Mouse (Mus musculus): Measurements from ENCODE around the gene Pld3. TPM values are rescaled to one million over a fixed set of nuclear protein-coding genes. Genes with fewer than 3 reads are reported as not detected.

Gene Pld3
- polyA plus RNA-seq, 1 experiment from 2014 or later: 139 TPM

DNA sequence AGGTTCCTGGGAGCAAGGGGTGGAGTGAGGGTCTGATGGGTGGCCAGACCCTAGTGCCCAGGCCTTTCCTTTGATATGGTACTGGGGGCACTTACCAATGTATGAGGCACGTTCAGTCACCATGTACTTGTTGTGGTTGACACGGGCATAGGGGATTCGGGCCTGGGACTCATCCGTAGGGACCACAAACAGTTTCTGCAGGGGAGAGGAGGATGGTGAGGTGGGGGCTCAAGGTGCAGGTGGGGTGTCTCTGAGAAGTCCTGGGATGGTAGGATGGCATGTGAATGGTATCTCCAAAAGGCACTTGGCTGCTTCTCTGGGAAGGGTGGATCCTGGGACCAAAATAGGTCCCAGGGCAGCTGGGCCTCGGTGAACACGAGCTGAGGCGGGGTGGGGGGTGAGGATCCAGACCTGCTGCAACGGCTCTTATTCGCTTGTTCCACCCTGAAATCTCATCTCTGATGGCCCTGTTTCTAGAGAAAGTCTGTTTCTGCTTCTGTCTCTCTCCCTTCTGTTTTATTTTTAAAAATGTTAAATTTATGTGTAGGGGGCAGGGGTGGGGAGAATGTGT lies 20.5 kb downstream of the Pld3 start:
- H3K27ac ChIP-seq (ENCODE audit: low read length): no peak overlapping the region
- peaks cover 16% of the 10 kb centered on the region for H3K36me3 ChIP-seq (ENCODE audit: control insufficient read depth, insufficient read depth)

DNA sequence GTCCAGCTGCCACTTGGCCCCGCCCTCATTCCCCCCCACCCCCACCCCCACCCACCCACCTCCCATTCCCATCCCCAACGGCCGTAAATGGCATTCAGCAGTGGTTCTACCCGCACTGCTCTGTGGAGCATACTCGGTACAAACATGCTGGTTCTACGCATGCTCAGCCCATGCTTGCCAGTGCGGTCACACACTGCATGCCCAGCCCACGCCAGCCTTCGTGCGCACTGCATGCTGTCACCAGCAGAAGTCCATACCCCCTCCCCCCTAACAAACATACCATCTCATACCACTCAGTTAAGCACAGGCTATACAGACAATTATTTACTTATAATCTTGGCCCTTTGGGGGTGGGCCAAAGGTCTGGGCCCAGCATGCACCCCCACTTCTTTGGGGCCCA lies 21.3 kb downstream of the Pld3 start:
- H3K4me3 ChIP-seq (replicated peaks; ENCODE audit: low read length): no peak overlapping the region
- 89% methylated on average over 10 of the region's 10 CpGs for WGBS
- no peaks in the 10 kb centered on the region for H3K9me3 ChIP-seq (ENCODE audit: control insufficient read depth, low read length)
- no peaks in the 10 kb centered on the region for H3K27me3 ChIP-seq (replicated peaks; ENCODE audit: control insufficient read depth, insufficient read depth, low read length)
- no peak overlapping the region for H3K9ac ChIP-seq (replicated peaks; ENCODE audit: low read depth, low read length)
- H3K27ac ChIP-seq (ENCODE audit: low read length): no peak overlapping the region
- no peak overlapping the region for H3K4me2 ChIP-seq (ENCODE audit: low read length)
- H3K4me1 ChIP-seq (replicated peaks; ENCODE audit: control insufficient read depth, insufficient read depth, low read length): no peaks in the 10 kb centered on the region
- no peak for ATAC-seq
- peaks cover 14% of the 10 kb centered on the region for H3K36me3 ChIP-seq (ENCODE audit: control insufficient read depth, insufficient read depth)

More for the DNA sequence above, 20.5 kb downstream of the Pld3 start:
- 93% methylated on average over 9 of the region's 9 CpGs for WGBS
- Histone ChIP-seq H3K4me1 (replicated peaks; ENCODE audit: control insufficient read depth, insufficient read depth, low read length) (no peaks in the 10 kb centered on the region), H3K9me3 (ENCODE audit: control insufficient read depth, low read length) (no peaks in the 10 kb centered on the region), H3K4me2 (ENCODE audit: low read length) (no peak overlapping the region), H3K9ac (replicated peaks; ENCODE audit: low read depth, low read length) (no peak overlapping the region), H3K27me3 (replicated peaks; ENCODE audit: control insufficient read depth, insufficient read depth, low read length) (no peaks in the 10 kb centered on the region), H3K4me3 (replicated peaks; ENCODE audit: low read length) (no peak overlapping the region)
- no peak for ATAC-seq

DNA sequence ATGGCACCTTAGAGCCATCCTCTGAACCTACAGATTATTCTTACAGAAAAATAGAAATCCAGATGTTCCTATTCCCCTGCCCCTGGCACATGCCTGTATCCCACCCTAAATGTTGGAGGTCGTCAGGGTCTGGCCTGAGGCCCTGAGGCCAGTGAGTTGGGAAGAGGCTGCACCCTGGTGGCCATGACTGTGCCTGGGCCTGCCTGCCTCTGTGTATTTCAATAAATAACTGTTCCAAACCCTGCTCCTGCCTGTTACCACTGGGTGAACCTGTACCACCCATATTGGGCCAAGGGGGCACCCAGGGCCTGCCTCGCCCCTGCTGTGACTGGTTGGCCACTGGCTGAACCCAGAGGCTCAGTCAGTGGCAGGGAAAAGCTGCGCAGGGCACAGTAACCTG lies 22.1 kb downstream of the Pld3 start:
- no peak overlapping the region for H3K9ac ChIP-seq (replicated peaks; ENCODE audit: low read depth, low read length)
- no peaks in the 10 kb centered on the region for H3K27me3 ChIP-seq (replicated peaks; ENCODE audit: control insufficient read depth, insufficient read depth, low read length)
- peaks cover 14% of the 10 kb centered on the region for H3K36me3 ChIP-seq (ENCODE audit: control insufficient read depth, insufficient read depth)
- H3K27ac ChIP-seq (ENCODE audit: low read length): no peak overlapping the region
- H3K9me3 ChIP-seq (ENCODE audit: control insufficient read depth, low read length): no peaks in the 10 kb centered on the region
- ATAC-seq: no peak
- WGBS: 74% methylated on average over 3 of the region's 3 CpGs
- H3K4me2 ChIP-seq (ENCODE audit: low read length): no peak overlapping the region
- H3K4me3 ChIP-seq (replicated peaks; ENCODE audit: low read length): no peak overlapping the region
- peaks cover 3% of the 10 kb centered on the region for H3K4me1 ChIP-seq (replicated peaks; ENCODE audit: control insufficient read depth, insufficient read depth, low read length)

DNA sequence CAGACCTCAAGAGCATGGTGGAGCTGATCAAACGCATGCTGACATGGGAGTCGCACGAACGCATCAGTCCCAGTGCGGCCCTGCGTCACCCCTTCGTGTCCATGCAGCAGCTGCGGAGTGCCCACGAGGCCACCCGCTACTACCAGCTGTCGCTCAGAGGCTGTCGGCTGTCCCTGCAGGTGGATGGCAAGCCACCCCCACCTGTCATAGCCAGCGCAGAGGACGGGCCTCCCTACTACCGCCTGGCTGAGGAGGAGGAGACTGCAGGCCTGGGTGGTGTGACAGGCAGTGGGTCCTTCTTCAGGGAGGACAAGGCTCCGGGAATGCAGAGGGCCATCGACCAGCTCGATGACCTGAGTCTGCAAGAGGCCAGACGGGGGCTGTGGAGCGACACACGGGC lies 23.9 kb downstream of the Pld3 start:
- Histone ChIP-seq H3K9me3 (ENCODE audit: control insufficient read depth, low read length) (no peaks in the 10 kb centered on the region), H3K27ac (ENCODE audit: low read length) (no peak overlapping the region), H3K27me3 (replicated peaks; ENCODE audit: control insufficient read depth, insufficient read depth, low read length) (no peaks in the 10 kb centered on the region), H3K36me3 (ENCODE audit: control insufficient read depth, insufficient read depth) (peaks cover 12% of the 10 kb centered on the region), H3K9ac (replicated peaks; ENCODE audit: low read depth, low read length) (no peak overlapping the region), H3K4me2 (ENCODE audit: low read length) (no peak overlapping the region), H3K4me1 (replicated peaks; ENCODE audit: control insufficient read depth, insufficient read depth, low read length) (peaks cover 3% of the 10 kb centered on the region), H3K4me3 (replicated peaks; ENCODE audit: low read length) (no peak overlapping the region)
- no peak for ATAC-seq
- WGBS: 83% methylated on average over 21 of the region's 21 CpGs

DNA sequence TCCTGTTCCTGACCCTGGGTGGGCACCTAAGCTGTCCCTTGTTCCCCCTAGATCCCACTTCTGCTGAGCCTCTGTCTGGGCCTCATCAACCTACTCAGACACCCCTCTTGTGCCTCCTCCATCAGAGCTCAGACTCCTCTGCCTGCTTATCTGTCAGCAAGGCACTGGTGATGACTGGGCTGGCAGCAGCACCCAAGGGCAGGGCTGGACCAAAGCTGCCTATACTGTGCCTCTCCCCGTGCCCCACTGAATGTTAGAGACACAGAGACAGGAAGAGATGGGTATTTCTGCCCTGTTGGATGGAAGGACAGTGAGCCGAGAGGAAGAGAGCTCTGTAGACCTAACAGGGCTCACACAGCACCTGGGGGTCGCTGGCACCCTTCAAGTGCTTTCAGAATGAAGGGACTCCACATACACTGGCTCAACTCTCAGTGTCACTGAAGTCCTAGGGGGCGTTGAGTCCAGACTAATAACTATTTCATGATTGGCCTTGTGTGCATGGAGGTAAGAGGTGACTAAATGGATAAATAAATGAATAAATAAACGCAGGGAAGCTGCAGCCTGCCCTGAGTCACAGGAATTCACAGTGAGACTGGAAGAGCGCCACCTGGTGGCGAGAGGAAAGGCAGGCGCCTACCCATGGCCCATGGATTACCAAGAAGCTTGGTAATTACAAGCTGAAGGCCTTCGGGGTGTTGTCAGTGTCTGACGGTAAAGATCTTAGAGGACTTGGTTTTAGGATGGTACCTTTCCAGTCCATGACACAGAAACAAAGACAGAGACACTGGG lies 26.8 kb downstream of the Pld3 start:
- H3K9ac ChIP-seq (replicated peaks; ENCODE audit: low read depth, low read length): no peak overlapping the region

DNA sequence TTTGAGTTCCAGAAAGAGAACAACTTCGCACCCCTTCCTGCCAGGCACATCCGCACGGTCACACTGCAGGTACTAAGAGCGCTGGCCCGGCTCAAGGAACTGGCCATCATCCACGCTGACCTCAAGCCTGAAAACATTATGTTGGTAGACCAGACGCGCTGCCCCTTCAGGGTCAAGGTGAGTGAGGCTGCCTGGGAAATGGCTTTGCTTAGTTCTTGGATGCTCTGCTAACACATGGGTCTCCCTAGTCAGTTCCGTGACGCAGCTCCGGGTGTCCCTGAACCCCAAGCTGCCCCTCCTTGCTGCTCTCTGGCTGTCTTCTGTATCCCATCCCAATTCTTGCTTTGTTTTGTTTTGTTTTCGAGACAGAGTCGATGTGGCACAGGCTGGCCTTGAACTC lies 29.2 kb downstream of the Pld3 start:
- no peak for ATAC-seq
- no peaks in the 10 kb centered on the region for H3K9me3 ChIP-seq (ENCODE audit: control insufficient read depth, low read length)
- H3K4me1 ChIP-seq (replicated peaks; ENCODE audit: control insufficient read depth, insufficient read depth, low read length): peaks cover 3% of the 10 kb centered on the region
- H3K9ac ChIP-seq (replicated peaks; ENCODE audit: low read depth, low read length): no peak overlapping the region
- H3K4me2 ChIP-seq (ENCODE audit: low read length): no peak overlapping the region
- no peak overlapping the region for H3K27ac ChIP-seq (ENCODE audit: low read length)
- no peak overlapping the region for H3K4me3 ChIP-seq (replicated peaks; ENCODE audit: low read length)
- H3K36me3 ChIP-seq (ENCODE audit: control insufficient read depth, insufficient read depth): no peaks in the 10 kb centered on the region
- WGBS: 95% methylated on average over 13 of the region's 13 CpGs
- no peaks in the 10 kb centered on the region for H3K27me3 ChIP-seq (replicated peaks; ENCODE audit: control insufficient read depth, insufficient read depth, low read length)

More for the DNA sequence above, 26.8 kb downstream of the Pld3 start:
- Histone ChIP-seq H3K4me1 (replicated peaks; ENCODE audit: control insufficient read depth, insufficient read depth, low read length) (peaks cover 3% of the 10 kb centered on the region), H3K9me3 (ENCODE audit: control insufficient read depth, low read length) (no peaks in the 10 kb centered on the region), H3K27ac (ENCODE audit: low read length) (no peak overlapping the region), H3K27me3 (replicated peaks; ENCODE audit: control insufficient read depth, insufficient read depth, low read length) (no peaks in the 10 kb centered on the region), H3K4me2 (ENCODE audit: low read length) (no peak overlapping the region), H3K4me3 (replicated peaks; ENCODE audit: low read length) (no peak overlapping the region), H3K36me3 (ENCODE audit: control insufficient read depth, insufficient read depth) (peaks cover 2% of the 10 kb centered on the region; the same call in 1 of the 2 replicates)
- WGBS: 27% methylated on average over 10 of the region's 10 CpGs
- peak; percentile 85 for ATAC-seq

DNA sequence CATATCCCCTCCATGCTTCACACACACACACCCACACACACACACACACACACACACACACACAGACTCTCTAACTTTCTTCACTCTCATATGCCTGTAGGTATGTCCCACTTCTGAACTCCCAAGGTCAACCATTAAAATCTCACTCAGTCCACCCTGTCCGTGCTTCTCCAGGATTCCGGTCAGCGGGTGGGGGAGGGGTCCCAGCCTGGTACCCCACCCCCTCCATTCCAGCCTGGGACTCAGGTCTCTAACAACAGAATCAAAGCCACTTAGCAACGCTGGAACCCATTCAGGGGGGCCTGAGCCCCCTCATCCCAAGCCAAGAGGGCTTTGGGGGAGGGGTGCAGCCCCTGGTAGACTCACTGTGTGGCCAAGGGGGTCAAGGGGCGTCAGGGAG lies 30.1 kb downstream of the Pld3 start, which contains the start of gene Hipk4:
Gene Hipk4, plus strand, starts transcription at position 301 of the 400 bp plus-strand sequence.
- H3K4me1 ChIP-seq (replicated peaks; ENCODE audit: control insufficient read depth, insufficient read depth, low read length): peaks cover 3% of the 10 kb centered on the region
- ATAC-seq: no peak
- no peak within 1 kb of the TSS for H3K9ac ChIP-seq (replicated peaks; ENCODE audit: low read depth, low read length)
- H3K4me2 ChIP-seq (ENCODE audit: low read length): no peak within 1 kb of the TSS
- no peaks in the 10 kb centered on the region for H3K9me3 ChIP-seq (ENCODE audit: control insufficient read depth, low read length)
- WGBS: 52% methylated on average over 5 of the region's 5 CpGs
- H3K4me3 ChIP-seq (replicated peaks; ENCODE audit: low read length): no peak within 1 kb of the TSS
- no peaks in the 10 kb centered on the region for H3K27me3 ChIP-seq (replicated peaks; ENCODE audit: control insufficient read depth, insufficient read depth, low read length)
- H3K36me3 ChIP-seq (ENCODE audit: control insufficient read depth, insufficient read depth): no peaks in the 10 kb centered on the region
- no peak within 1 kb of the TSS for H3K27ac ChIP-seq (ENCODE audit: low read length)

DNA sequence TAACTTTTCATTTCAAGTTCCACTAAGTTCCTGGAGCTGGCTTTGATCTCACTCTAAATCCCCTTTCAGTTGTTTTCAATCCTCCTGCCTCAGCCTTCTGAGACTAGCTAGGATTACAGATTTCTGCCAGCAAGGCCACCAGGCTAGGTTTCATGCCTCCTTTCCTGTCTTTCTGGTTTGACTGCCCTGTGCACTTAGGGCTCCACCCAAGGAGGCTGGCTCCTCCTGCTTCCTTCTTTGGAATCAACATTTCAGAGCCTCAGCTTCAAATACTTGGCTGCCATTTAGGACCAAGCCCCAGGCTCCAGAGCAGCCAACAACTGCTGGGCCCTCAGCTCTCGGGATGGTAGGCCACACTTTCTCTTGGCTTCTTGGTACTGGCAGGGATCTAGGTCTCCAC lies 32.4 kb downstream of the Pld3 start:
- H3K27ac ChIP-seq (ENCODE audit: low read length): no peak overlapping the region
- H3K4me3 ChIP-seq (replicated peaks; ENCODE audit: low read length): no peak overlapping the region
- no peaks in the 10 kb centered on the region for H3K9me3 ChIP-seq (ENCODE audit: control insufficient read depth, low read length)
- no peak overlapping the region for H3K9ac ChIP-seq (replicated peaks; ENCODE audit: low read depth, low read length)
- no peaks in the 10 kb centered on the region for H3K27me3 ChIP-seq (replicated peaks; ENCODE audit: control insufficient read depth, insufficient read depth, low read length)
- no peaks in the 10 kb centered on the region for H3K36me3 ChIP-seq (ENCODE audit: control insufficient read depth, insufficient read depth)
- no peak overlapping the region for H3K4me2 ChIP-seq (ENCODE audit: low read length)
- no peaks in the 10 kb centered on the region for H3K4me1 ChIP-seq (replicated peaks; ENCODE audit: control insufficient read depth, insufficient read depth, low read length)
- ATAC-seq: no peak
- WGBS: 86% methylated on average over 1 of the region's 1 CpGs

DNA sequence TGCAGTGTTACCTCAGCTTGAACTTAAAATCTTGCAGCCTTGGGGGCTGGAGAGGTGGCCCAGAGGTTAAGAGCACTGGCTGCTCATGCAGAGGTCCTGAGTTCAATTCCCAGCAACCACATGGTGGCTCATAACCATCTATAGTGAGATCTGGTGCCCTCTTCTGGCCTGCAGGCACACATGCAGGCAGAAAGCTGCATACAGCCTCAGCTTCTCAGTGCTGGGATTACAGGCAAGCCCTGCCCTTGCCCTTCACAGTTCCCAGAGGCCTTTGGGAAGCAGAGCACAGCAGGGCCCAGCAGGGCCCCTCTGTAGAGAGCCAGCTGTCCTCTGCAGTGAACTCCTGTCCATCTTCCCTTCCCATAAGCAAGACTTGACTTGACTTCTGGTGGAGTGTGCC lies 32.9 kb downstream of the Pld3 start:
- H3K4me2 ChIP-seq (ENCODE audit: low read length): no peak overlapping the region
- H3K36me3 ChIP-seq (ENCODE audit: control insufficient read depth, insufficient read depth): no peaks in the 10 kb centered on the region
- H3K27me3 ChIP-seq (replicated peaks; ENCODE audit: control insufficient read depth, insufficient read depth, low read length): no peaks in the 10 kb centered on the region
- ATAC-seq: no peak
- H3K4me3 ChIP-seq (replicated peaks; ENCODE audit: low read length): no peak overlapping the region
- no peaks in the 10 kb centered on the region for H3K9me3 ChIP-seq (ENCODE audit: control insufficient read depth, low read length)
- no peaks in the 10 kb centered on the region for H3K4me1 ChIP-seq (replicated peaks; ENCODE audit: control insufficient read depth, insufficient read depth, low read length)
- no peak overlapping the region for H3K9ac ChIP-seq (replicated peaks; ENCODE audit: low read depth, low read length)
- H3K27ac ChIP-seq (ENCODE audit: low read length): no peak overlapping the region

Measured in forebrain, embryonic 16.5 days (tissue).